Mouse (Mus musculus) liver, embryonic 12.5 days (tissue): ENCODE results near the gene Klrb1f. TPM values are rescaled to one million over a fixed set of nuclear protein-coding genes. Genes with fewer than 3 reads are reported as not detected.
"Not testable (repeated sequence)": the region's sequence is repeated elsewhere in the genome, so short reads cannot be mapped to it uniquely, and the experiment has no call there.

Experiments used
- ATAC-seq: fragments of 200-750 bp; cut with Nextera tagmentation; 2 replicates; pipeline ENCODE4 v1.8.0; 2017; ENCODE audit warnings: moderate number of reproducible peaks, mild to moderate bottlenecking, moderate library complexity
- H3K27ac ChIP-seq: fragments of 300-500 bp; sonication (generic); 2 replicates; pipeline ENCODE4 v1.5.1; 2016; ENCODE audit warnings: mild to moderate bottlenecking
- H3K27me3 ChIP-seq: fragments of 300-500 bp; sonication (generic); replicated peaks from 2 replicates; pipeline ENCODE4 v1.6.1; 2016; ENCODE audit warnings: mild to moderate bottlenecking, moderate library complexity
- H3K36me3 ChIP-seq: fragments of 300-500 bp; sonication (generic); 2 replicates; pipeline ENCODE4 v1.6.1; 2016; ENCODE audit warnings: mild to moderate bottlenecking, moderate library complexity
- H3K4me1 ChIP-seq: fragments of 300-500 bp; sonication (generic); 2 replicates; pipeline ENCODE4 v1.6.1; 2016
- H3K4me2 ChIP-seq: fragments of 300-500 bp; sonication (generic); 2 replicates; pipeline ENCODE4 v1.6.1; 2016; ENCODE audit warnings: mild to moderate bottlenecking, moderate library complexity
- H3K4me3 ChIP-seq: fragments of 300-500 bp; sonication (generic); 2 replicates; pipeline ENCODE4 v1.5.1; 2016; ENCODE audit warnings: mild to moderate bottlenecking, moderate library complexity
- H3K9ac ChIP-seq: fragments of 300-500 bp; sonication (generic); 2 replicates; pipeline ENCODE4 v1.6.1; 2016; ENCODE audit warnings: mild to moderate bottlenecking, moderate library complexity
- H3K9me3 ChIP-seq: fragments of 300-500 bp; sonication (generic); replicated peaks from 2 replicates; pipeline ENCODE4 v1.6.1; 2016; ENCODE audit warnings: mild to moderate bottlenecking, moderate library complexity
- WGBS: fragments of 180-500 bp; shearing (Covaris S2); methylation state at CpG from one replicate; pipeline ENCODE4 v1.1.7; 2016; ENCODE audit not compliant: insufficient replicate concordance; 5-methylcytosine and 5-hydroxymethylcytosine counted together
- polyA plus RNA-seq: library from polyadenylated mRNA; unstranded; fragments of >200 nt; fragmentation: Nextera tagmentation; extraction: Ambion mirVana; gene quantifications from 2 replicates; pipeline ENCODE4 v1.2.1, GENCODE M21; 2016

Gene Klrb1f
- 0.38 and 0.50 TPM in 2 replicates for polyA plus RNA-seq

DNA sequence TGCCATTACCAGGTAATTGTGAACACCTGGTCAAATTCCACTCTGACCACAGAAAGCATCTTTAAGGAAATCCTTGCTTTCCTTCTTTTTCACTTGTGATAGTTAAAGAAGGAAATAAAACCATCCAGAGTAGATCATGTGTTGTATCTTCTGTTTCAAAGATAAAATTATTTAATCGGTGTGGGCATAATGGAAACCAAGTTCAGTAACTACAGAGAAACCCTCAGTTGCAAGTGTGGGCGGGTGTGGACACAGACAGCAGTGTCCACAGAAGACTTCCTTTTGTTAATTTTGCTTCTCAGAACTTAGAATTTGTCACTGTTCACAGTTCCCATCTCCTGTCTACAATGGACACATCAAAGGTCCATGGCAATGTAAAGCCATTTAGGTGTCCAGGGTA lies at the start of gene Klrb1f:
Klrb1f (plus strand) TSS at position 301 of the 400 bp plus-strand sequence.
- Histone ChIP-seq H3K9me3 (no peaks in the 10 kb centered on the region), H3K36me3 (no peaks in the 10 kb centered on the region), H3K4me1 (peaks cover 11% of the 10 kb centered on the region), H3K27me3 (no peaks in the 10 kb centered on the region), H3K4me2 (no peak within 1 kb of the TSS), H3K9ac (no peak within 1 kb of the TSS), H3K27ac (no peak within 1 kb of the TSS), H3K4me3 (no peak within 1 kb of the TSS)
- WGBS = 75% methylated on average over 2 of the region's 2 CpGs
- no peak for ATAC-seq

DNA sequence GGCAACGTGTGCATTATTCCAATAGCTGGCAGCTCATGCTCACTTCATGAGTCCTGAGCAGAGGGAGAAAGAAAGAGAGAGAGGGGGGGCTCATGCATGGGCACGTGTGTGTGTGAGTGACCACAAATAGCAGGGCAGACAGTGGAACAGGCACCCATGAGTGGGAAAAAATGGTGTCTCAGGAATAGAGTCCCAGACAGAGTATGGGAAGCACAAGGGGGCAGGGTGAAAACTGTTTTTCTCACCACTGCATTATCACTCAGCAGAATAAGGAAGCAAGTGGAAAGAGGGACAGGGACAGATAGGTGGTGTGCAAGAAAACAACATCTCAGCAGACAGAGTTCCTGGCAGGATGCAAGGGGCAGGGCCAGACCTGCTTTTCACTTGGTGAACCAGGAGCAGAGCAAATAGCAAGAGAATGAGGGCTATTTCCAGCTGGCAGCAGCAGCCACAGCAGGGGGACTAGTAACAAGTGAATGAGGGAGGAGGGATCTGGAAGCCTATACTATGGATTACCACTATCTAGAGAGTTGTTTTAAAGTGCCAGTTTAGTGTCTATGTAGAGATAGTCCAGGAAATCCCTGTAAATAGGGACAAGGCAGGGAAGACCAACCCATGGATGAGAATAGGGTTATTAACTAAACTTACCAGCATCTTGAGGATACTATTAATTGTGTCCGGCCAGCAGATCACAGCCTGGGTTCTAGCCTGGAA lies 49.5 kb upstream of the Klrb1f start:
- 43% methylated on average over 3 of the region's 3 CpGs for WGBS
- peaks cover 20% of the 10 kb centered on the region for H3K4me1 ChIP-seq
- no peaks in the 10 kb centered on the region for H3K9me3 ChIP-seq
- ATAC-seq = peak; percentile 66
- H3K9ac ChIP-seq = peak overlapping the region; percentile 52
- peak overlapping the region; percentile 60 for H3K27ac ChIP-seq
- H3K4me3 ChIP-seq = peak overlapping the region; percentile 35
- H3K36me3 ChIP-seq = no peaks in the 10 kb centered on the region
- peak overlapping the region; percentile 57 for H3K4me2 ChIP-seq
- no peaks in the 10 kb centered on the region for H3K27me3 ChIP-seq

DNA sequence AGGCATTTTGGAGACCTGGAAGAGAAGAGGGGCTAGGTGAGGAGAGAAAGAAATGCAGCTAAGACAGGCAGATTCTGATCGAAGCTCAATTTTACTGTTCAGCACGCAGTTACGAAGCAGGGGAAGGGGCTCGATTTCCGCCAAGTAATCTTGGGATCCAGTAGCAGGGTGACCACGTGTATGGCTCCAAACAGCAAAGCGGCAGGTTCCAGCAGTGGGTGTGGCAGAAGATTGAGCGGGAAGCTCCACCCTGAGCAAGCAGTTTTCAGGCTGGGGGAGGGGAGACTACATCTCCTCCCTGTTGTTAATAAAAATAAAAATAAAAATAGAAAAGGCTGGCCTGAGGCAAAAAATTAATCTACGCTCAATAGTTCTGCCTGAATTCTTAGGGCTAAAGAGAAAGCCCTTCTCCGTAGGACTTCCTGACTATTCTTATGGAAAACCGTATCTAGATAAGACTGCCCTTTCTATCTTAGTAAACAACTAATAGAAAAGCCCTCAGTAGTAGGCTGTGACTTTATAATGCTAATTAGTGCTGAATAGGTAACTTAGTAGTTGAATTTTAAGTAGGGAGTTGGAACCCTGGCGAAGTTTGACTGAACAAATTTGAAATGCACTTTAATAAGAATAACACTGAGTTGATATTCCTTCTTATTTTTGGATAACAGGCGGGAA lies 48.8 kb upstream of the Klrb1f start:
- Histone ChIP-seq H3K36me3 (no peaks in the 10 kb centered on the region), H3K9me3 (no peaks in the 10 kb centered on the region), H3K4me2 (peak overlapping the region; percentile 57), H3K4me3 (peak overlapping the region; percentile 35), H3K27me3 (no peaks in the 10 kb centered on the region), H3K27ac (peak overlapping the region; percentile 60), H3K9ac (peak overlapping the region; percentile 52), H3K4me1 (peaks cover 20% of the 10 kb centered on the region)
- ATAC-seq = peak; percentile 68
- 42% methylated on average over 13 of the region's 13 CpGs for WGBS

DNA sequence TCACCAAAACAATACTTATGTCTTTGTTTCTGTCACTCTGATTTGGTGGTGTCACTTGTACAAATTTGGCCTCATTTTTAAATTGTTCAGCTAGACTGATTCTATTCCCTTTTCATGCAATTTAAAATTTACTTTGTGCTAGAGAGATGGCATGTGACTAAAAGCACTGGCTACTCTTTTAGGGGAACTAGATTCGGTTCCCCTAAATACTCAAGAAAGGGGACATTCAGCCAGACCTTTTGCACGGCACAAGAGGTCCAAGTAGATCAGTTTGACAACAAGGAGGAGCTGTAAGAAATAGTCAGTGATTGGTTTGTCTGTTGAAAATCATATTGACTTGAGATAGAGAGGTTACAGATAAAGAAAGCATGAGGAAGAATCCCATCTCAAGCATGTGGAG lies 44.3 kb upstream of the Klrb1f start:
- Histone ChIP-seq H3K9ac (no peak overlapping the region), H3K4me1 (peaks cover 11% of the 10 kb centered on the region), H3K27me3 (no peaks in the 10 kb centered on the region), H3K4me3 (no peak overlapping the region), H3K27ac (no peak overlapping the region), H3K9me3 (no peaks in the 10 kb centered on the region), H3K36me3 (no peaks in the 10 kb centered on the region), H3K4me2 (no peak overlapping the region)
- WGBS = 68% methylated on average over 2 of the region's 2 CpGs
- no peak for ATAC-seq

DNA sequence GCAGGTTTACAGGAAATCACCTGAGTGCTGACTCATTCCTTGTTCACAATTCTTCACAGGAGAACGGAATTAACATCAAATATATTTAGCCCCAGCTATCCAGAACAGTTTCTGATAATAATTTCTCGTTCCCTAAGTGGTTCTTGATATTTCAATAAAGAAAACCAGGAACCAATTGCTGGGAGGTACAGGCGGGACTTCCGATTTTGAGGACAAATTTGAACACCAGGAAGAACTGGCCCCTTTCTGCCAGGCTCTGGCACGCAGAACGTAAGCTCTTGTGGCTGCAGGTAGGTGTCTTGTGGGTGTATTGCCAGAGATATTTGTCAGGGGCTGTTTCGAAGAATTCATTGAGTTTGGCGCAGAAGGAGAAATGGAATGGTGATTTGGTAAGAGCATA lies 37.1 kb upstream of the Klrb1f start:
- no peaks in the 10 kb centered on the region for H3K4me1 ChIP-seq
- H3K36me3 ChIP-seq = no peaks in the 10 kb centered on the region
- no peak overlapping the region for H3K27ac ChIP-seq
- no peak for ATAC-seq
- no peak overlapping the region for H3K4me2 ChIP-seq
- WGBS = 73% methylated on average over 8 of the region's 8 CpGs
- no peak overlapping the region for H3K9ac ChIP-seq
- no peak overlapping the region for H3K4me3 ChIP-seq
- H3K27me3 ChIP-seq = no peaks in the 10 kb centered on the region
- H3K9me3 ChIP-seq = no peaks in the 10 kb centered on the region

DNA sequence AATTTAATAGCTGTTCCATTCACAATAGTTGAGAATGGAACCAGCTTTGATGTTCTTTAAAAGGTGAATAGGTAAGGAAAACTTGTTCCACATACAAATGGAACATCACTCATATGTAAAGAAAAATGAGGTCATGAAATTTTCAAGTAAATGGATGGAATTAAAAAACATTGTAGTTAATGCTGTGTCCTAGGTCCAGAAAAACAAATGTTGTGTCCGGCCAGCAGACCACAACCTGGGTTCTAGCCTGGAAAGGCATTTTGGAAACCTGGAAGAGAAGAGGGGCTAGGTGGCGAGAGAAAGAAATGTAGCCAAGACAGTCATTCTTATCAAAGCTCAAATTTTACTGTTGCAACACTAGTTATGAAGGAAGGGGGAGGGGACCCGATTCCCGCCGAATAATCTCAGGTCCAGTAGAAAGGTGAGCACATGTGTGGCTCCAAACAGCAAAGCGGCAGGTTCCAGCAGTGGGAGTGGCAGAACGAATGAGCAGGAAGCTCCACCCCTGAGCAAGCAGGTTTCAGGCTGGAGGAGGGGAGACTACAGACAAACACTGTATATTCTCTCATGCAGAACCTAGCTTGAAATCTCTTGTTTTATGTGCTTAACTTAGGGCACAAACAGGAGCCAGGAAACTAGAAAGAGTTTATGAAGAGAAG lies 35.7 kb upstream of the Klrb1f start:
- WGBS = 62% methylated on average over 7 of the region's 7 CpGs
- not testable (repeated sequence) for H3K9me3 ChIP-seq, H3K4me3 ChIP-seq, H3K27me3 ChIP-seq, ATAC-seq, H3K4me1 ChIP-seq, H3K27ac ChIP-seq, H3K36me3 ChIP-seq, H3K4me2 ChIP-seq, H3K9ac ChIP-seq

DNA sequence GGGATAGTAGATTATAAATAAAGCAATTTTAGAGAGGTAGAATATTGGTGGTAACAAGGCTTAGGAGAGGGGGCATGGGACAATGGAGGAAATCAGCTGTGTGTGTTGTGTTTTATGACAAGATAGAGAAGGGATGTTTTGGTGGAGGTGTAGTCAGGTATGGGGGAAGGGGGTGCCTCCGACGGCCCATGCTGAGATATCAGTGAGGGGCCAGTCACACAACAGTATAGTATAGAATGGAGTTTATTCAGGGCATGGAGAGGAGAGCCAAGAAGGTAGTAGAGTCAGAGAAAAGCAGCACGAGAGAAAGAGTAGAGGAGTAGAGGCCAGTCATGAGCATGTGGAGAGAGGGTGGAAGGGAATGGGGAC lies 35.2 kb upstream of the Klrb1f start:
- no peak for ATAC-seq
- no peaks in the 10 kb centered on the region for H3K4me1 ChIP-seq
- no peaks in the 10 kb centered on the region for H3K27me3 ChIP-seq
- no peak overlapping the region for H3K9ac ChIP-seq
- no peaks in the 10 kb centered on the region for H3K36me3 ChIP-seq
- 68% methylated on average over 3 of the region's 3 CpGs for WGBS
- H3K27ac ChIP-seq = no peak overlapping the region
- H3K9me3 ChIP-seq = no peaks in the 10 kb centered on the region
- H3K4me3 ChIP-seq = no peak overlapping the region
- H3K4me2 ChIP-seq = no peak overlapping the region

DNA sequence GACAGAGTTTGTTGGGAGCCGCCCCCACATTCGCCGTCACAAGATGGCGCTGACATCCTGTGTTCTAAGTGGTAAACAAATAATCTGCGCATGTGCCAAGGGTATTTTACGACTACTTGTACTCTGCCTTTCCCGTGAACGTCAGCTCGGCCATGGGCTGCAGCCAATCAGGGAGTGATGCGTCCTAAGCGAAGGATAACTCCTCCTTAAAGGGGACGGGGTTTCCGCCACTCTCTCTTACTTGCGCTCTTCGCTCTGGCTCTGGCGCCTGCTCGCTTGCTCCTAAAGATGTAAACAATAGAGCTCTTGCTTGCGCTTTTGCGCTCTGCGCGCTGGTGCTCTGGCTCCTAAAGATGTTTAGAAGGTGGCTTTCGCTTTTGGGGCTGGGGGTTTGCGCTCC lies 33.7 kb upstream of the Klrb1f start:
- not testable (repeated sequence) for ATAC-seq, H3K4me2 ChIP-seq, H3K9me3 ChIP-seq, H3K27ac ChIP-seq, H3K9ac ChIP-seq, H3K36me3 ChIP-seq, H3K4me1 ChIP-seq, H3K4me3 ChIP-seq, H3K27me3 ChIP-seq
- 87% methylated on average over 20 of the region's 23 CpGs for WGBS

DNA sequence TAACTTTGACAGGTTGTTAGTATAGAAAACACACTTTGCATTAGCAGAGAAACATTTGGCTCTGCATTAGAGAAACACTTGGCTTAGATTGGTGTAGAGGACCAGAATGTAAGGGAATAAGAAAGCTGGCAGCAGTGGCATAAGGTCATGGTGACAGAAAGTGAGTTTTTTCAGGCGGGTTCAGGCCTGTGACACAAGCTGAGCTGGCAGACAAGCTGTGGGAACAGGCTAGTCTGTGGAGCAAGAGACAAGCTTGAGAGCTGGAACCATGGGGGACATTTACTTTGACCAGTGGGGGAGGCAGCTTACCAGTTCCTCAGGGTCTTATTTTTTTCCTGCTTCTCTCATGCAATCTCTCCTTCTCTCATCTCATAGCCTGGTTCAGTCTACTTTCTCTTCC lies 32.7 kb upstream of the Klrb1f start:
- no peak for ATAC-seq
- no peak overlapping the region for H3K4me2 ChIP-seq
- H3K9ac ChIP-seq = no peak overlapping the region
- H3K27ac ChIP-seq = no peak overlapping the region
- H3K27me3 ChIP-seq = no peaks in the 10 kb centered on the region
- 50% methylated on average over 1 of the region's 1 CpGs for WGBS
- no peaks in the 10 kb centered on the region for H3K9me3 ChIP-seq
- no peaks in the 10 kb centered on the region for H3K36me3 ChIP-seq
- H3K4me3 ChIP-seq = no peak overlapping the region
- H3K4me1 ChIP-seq = no peaks in the 10 kb centered on the region

DNA sequence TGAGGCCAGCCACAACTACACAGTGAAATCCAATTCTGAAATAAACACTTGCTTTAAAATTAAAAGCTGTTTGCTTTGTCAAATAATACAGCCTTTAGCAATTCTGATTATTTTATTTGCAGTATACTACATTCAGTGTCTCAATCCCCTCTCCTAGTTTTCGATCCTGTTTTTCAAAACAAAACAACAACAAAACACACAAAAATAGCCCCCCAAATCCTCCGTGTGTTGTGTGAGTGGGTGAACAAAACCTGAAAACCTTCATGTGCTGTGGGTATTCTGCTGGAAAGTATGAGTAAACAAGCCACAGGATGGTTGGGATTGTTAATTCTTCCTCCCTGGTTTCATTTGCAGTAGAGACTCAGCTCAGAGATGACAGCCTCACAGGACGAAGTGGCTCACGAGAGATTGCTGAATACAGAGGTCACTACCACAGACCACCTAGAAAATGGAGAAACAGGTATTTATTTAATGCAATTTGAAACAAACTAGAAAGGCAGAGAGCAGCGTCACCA lies 31.9 kb upstream of the Klrb1f start:
- Histone ChIP-seq H3K9ac (no peak overlapping the region), H3K27me3 (no peaks in the 10 kb centered on the region), H3K27ac (no peak overlapping the region), H3K4me3 (no peak overlapping the region), H3K9me3 (no peaks in the 10 kb centered on the region), H3K4me1 (no peaks in the 10 kb centered on the region), H3K36me3 (no peaks in the 10 kb centered on the region), H3K4me2 (no peak overlapping the region)
- WGBS = 69% methylated on average over 5 of the region's 5 CpGs
- no peak for ATAC-seq

DNA sequence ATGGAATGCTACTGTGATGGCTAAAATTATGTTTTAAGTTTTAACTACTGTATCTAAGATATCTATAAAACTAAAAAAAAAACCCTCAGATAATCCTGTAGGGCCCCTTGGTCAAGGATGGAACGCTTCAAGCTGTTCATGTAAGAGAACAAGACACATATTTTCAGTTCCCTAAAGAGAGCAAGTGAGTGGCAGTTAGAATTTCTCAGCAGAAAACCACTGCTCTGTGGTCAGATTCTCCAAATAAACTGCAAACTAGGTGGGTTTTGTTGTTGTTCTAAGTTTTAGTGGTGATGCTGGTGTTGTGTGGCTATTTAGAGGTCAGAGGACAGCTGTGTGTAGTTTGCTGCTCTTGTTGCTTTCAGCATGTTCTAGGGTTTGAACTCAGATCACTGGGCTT lies 31.3 kb upstream of the Klrb1f start:
- Histone ChIP-seq H3K4me1 (no peaks in the 10 kb centered on the region), H3K27ac (no peak overlapping the region), H3K27me3 (no peaks in the 10 kb centered on the region), H3K9me3 (no peaks in the 10 kb centered on the region), H3K9ac (no peak overlapping the region), H3K4me2 (no peak overlapping the region), H3K4me3 (no peak overlapping the region), H3K36me3 (no peaks in the 10 kb centered on the region)
- ATAC-seq = no peak
- WGBS = 43% methylated on average over 1 of the region's 1 CpGs
